Mouse (Mus musculus) heart, postnatal 36 days (tissue): ENCODE measurements around the gene Cuedc1. TPM values are rescaled to one million over a fixed set of nuclear protein-coding genes. Genes with fewer than 3 reads are reported as not detected.

Experiments used
- DNase-seq, 2 experiments: peaks; one replicate each; pipeline ENCODE4 v3.0.0; 2021 to 2022
- intact Hi-C: fragments of 180-260 bp; cut with DNase I; formaldehyde crosslinking; loops from one replicate; pipeline ENCODE4 v1.15.1; 2025
- total RNA-seq, 2 experiments: library from RNA; stranded (reverse); gene quantifications; 2 replicates each; pipeline ENCODE4 v1.2.3; 2021

Cuedc1 gene
- total RNA-seq, 2 experiments from 2014 or later: 47.9 to 54.2 TPM

DNA sequence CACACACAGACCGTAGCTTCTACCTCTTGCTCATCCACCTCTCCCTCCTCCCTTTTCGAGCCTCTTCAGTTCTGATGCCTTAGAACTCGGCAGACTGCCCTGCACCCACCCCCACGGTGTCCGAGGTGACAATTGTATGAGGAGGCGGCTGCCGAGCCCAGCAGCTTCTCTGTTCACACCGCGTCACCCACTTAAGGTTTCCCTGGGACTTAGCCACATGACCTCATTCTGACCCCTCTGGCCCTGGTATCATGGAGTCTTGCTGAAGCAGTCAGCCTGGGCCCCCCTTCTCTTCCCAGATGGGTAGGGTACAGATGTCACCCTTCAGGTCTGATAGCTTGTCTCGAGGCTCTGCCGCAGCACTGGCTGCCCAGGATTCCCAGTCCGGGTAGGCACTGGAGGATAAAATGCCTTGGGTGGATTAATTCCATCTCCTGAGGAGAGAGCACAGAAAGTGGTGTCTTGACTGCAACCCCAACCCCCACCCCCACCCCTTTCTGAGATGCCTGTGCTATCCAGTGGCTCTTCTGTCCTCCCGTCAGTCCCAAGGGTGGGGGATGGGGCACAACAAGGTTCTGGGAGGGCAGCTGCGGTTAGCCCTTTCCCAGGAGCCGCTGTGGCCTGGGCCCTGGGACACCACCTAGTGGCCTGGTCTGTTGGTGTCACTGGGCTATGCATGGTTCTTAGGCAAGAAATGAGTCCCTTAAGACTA lies 63.9 kb downstream of the Cuedc1 start:
- intact Hi-C loops: loop anchor here (2.0 to 5.0 kb wide), 5 partner anchors 35 to 101 kb away; partner anchors contain the start of genes Cuedc1 and Vezf1
- DNase-seq: peak; percentile 90 to 91

DNA sequence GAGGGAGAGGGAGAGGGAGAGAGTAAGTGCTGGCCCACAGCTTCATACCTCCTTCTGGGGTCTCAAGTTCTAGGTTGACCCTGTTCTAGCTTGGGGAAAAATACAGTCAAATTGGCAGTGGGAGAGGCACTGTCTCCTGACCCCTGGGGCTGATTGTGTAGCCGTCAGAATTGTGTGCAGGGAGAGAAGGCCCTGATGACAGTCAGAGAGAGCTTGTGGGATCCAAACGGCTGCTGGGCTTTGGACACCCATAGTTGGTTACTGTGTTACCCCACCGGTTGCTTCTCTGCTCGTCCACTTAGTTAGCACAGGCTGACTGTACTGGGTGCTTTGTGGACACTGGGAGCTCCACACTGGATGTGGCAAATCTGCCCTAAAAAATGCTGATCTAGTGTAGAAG lies 64.9 kb downstream of the Cuedc1 start:
- intact Hi-C loops: loop anchor here (2.0 to 5.0 kb wide), 4 partner anchors 35 to 102 kb away; partner anchors contain the start of genes Cuedc1 and Vezf1
- no peak for DNase-seq

DNA sequence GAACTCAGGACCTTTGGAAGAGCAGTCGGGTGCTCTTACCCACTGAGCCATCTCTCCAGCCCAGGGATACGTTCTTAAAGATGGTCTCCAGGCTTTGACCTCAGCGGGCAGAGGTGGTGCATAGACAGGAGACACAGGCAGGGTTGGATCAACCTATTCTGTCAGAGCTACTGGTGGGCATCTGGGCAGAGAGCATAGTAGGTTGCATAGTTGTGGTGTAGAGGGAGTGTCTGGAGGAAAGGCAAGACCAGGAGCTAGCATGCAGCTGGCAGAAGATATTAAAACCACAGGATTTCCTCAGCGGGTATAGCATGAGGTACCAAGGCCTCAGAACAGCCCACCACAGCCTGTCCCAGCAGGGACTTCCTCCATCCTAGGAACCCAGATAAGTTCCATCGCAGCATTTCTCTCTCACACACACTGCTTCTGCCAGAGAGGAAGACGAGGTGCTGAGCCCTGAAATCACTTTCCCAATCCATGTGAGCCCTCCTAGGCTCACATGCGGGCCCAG lies 66.4 kb downstream of the Cuedc1 start:
- no peak for DNase-seq

DNA sequence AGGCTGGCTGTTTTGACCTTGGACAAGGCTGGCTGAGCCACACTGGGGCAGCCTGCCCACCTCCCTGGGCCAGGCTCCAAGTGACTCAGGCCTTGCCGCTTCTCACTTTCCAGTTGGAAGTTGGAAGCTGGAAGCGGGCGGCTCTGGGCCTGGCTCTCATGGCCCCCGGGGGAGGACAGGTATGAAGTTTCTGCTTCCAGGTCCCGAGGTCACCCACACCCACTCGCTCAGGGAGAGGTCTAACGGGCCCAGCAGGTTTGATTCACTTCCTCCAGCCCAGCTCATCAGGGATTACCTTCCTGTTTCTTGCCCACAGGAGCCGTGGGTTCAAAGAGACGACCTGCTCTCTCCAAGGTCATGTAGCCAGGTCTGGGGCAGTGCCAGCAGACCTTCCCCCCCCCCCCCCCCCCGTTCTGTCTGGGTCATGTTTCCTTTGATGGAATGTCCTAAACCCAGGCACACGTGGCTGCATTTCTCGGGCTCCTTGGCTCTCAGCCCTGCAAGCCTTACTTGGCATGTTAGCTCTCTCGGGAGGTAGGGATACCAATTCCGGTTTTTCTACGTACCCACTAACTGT lies 67.0 kb downstream of the Cuedc1 start:
- intact Hi-C loops: loop anchor here (2.0 to 5.0 kb wide), 2 partner anchors 16 to 32 kb away; no protein-coding TSS in a partner anchor

More for the DNA sequence above, 66.4 kb downstream of the Cuedc1 start:
- intact Hi-C loops: loop anchor here (2.0 to 5.0 kb wide), 2 partner anchors 17 to 33 kb away; no protein-coding TSS in a partner anchor

DNA sequence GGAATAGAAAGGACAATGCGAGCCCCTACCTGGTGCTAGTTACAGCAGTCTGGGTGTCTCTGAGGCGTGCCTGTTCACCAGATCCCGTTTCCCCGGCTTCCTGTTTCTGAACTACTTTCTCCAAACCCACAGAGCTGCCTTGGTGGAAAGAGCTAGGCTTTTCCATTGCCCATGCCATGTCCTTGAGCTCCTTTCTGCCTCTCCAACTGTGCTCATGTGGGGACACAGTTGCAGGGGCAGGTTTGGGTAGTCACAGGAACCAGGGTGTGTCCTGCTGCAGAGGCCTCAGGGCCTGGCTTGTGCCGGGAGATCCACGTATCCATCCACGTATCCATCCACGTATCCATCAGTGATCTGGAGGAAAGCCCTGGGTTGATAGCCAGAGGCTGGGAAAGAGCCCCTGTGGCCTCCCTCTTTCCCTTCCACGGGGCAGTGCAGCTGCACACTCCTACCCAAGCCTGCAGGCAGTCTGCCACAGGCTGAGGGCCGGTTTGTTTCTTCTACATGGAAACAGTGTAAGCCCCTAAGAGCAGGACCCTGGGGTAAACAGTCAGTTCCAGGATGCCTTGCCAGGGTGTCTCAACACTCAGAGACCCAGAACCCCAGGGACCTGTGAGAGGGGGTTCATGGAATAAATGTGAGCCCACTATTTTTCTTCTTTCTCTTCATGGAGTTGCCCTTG lies 68.0 kb downstream of the Cuedc1 start:
- peak in 1 of 2 experiments; percentile 58 for DNase-seq
- intact Hi-C loops: loop anchor here (2.0 kb wide), 1 partner anchor 15 kb away; no protein-coding TSS in a partner anchor

More for the DNA sequence above, 67.0 kb downstream of the Cuedc1 start:
- DNase-seq: peak; percentile 80 to 83

DNA sequence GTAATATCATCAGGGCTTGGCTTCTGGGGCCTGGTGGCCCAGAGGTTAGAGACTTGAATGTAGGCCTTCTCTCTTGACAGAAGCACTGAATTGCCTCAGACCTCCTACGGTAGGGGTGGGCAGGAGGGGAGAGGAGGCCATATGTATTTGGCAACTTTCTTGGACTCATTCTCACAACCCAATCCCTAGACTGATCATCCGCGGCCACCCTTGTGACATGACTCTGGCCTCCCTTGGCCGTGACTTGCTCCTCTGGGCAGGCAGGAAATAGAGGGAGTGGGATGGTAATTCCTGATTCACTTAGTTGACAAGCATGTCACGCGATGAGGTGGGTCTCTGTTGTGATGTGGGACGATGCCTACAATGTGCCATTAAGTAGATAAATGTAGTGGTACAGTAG lies 68.6 kb downstream of the Cuedc1 start:
- DNase-seq: no peak
- intact Hi-C loops: no loop called here

DNA sequence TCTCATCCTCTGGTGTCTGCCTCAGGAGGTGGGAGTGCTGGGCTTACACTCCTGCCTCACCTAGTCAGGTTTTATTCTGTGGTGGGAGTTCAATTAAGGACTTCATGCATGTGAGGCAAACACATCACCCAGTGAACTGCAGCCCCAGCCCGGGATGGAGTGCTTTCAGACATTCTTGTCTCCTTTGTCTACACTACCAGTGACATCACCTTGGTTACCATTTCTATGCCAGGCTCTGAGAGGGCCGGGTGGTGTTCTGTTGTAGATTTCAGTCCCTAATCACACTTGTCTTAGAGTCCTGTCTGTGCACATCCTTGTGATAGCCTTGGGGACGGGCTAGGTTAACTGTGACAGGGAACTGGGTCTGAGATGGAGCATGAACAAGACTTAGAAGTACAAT lies 70.8 kb downstream of the Cuedc1 start:
- intact Hi-C loops: no loop called here
- DNase-seq: no peak

DNA sequence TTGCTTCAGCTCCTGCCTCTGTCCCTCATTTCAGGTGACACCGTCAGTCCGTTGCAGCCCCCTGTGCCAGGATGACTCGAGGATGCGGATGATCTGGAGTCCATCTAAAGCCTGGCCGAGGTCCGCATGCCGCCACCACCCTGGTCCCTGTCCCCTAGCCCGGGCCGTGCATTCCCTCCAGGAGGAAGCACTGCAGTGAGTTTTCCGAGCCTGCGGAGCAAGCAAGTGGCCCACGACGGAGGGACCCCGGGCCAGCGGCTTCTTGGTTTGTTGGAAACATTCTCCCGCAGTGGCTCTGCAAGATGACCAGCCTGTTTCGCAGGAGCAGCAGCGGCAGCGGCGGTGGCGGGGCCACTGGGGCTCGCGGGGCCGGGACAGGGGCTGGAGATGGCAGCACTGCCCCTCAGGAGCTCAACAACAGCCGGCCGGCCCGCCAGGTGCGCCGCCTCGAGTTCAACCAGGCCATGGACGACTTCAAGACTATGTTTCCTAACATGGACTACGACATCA lies 71.7 kb downstream of the Cuedc1 start:
- DNase-seq: no peak
- intact Hi-C loops: no loop called here

DNA sequence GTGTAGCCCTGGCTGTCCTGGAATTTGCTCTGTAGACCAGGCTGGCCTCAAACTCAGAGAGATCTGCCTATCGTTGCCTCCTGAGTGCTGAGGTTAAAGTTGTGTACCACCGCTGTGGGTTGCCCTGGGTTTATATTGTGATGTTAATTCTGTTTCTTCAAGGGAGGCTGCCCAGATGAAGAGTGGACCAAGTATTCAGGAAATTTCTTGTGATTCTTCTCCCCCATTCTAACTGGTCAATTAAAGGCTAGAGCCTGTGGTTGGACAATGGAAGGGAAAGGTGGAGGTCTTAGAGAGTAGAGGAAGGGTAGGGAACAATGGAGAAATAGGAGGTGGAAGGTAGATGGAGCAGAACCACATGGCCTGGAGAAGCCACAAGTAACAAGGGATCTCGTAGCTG lies 72.7 kb downstream of the Cuedc1 start:
- DNase-seq: no peak
- intact Hi-C loops: no loop called here

DNA sequence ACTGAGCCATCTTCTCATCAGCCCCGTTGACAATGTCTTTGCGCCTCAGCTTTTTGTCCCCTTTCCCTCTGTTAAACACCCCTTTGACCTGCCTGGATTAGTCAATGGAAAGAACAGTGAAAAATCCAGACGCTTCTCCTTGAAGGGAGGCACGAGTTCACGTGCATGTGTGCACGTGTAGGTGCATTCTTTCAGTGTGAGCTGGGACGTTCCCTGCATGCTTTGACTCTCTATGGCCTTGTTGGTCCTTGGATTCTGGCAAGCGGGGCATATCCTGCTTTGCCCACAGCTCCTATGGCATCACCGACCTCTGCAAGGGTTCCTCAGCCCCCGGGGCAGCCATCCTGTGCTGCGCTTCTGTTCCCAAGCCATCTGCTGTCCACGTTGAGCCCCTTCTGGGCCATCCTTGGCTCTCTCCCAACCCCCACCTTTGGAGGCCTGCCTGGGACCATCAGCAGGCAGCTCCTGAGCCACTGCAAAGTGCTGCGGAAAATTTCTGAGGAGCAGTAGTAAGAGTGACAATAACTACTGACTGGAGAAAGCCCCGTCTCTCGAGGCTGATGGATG lies 74.1 kb downstream of the Cuedc1 start:
- no peak for DNase-seq
- intact Hi-C loops: no loop called here

DNA sequence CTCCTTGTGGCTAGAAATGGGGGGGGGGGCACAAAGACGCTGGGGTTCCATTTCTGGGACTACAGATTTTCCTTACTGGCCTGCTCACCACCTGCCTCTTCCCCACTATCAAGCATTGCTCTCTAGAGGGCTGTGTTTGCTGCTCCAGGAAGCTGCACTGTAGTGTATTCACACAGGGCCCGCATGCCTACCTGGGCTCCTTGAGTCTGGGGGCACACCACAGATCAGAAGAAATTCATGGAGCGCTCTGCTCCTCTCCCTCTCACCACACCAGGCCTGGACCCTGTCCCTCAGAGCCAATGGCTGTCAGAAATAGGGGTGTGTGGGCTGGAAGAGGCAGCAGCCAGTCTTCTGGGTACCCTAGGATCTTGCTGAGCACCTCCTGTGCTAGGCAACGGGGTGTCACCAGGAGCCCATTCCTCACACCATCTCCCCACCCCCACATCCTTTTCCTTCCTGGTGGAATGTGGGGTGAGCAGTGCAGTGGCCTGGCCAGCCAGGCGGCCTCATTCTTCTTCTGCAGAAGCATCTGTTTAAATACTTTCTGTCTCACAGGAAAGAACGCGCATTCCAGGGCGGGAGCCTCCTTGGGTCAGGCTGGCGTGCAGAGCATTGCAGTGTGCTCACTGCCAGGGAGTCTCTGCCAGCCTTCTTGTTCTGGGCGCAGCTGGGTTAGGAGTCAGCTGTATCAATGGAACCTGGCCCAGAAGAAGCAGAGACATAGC lies 74.9 kb downstream of the Cuedc1 start:
- intact Hi-C loops: no loop called here
- DNase-seq: peak; percentile 64 to 69

DNA sequence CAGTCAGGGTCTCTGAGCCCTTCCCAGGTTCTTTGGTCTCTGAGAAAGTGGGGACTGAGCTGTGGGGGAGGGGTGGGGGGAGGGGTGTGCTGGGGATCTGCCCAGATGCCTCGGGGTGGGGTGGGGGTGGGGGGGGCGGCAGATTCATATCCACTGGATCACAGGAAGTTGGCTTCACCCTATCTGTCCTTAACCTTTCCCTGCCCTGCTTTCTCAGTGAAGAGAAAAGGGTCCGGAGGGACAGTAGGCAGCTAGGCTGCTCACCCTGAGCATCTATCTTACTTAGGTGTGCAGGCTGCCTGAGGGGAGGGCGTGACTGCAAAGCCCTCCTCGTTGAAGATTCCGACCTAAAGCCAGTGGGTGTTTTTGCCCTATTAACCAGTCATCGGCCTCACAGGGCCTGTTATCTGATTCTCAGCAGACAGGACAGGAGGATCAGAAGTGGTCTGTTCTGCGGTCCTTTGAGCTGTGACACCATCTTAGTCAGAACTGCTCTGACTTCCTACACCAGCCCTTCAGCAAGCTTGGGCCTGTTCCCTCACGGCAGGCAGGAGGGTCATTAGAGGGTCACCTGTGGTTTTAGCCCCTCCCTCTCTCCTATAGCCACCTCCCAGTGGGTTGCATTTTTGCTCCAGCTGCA lies 75.6 kb downstream of the Cuedc1 start:
- no peak for DNase-seq
- intact Hi-C loops: no loop called here

DNA sequence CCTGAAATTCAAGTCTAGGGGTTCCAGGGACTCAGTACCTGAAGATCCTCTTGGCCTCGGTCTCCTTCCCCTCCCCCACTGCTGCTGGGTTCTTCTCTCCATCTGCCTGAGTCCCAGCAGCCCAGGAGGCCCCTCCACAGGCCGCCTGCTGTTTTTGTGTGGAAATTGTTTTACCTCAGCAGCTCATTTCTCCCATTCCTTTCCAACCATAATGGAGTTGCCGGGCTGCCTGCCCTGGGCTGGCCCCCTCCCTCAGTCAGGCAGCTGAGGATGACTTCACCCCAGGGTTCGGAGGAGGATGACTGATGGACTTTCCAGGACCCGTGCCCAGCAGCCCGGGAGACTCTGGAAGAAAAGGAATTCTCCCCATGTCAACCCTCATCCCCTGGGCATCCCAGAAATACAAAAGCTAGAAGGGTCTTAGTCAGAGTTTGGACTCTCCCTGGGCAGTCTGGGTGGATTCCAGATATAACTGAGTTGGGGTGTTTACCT lies 82.7 kb downstream of the Cuedc1 start:
- intact Hi-C loops: loop anchor here (2.0 to 5.0 kb wide), 3 partner anchors 16 to 63 kb away; no protein-coding TSS in a partner anchor
- DNase-seq: no peak

DNA sequence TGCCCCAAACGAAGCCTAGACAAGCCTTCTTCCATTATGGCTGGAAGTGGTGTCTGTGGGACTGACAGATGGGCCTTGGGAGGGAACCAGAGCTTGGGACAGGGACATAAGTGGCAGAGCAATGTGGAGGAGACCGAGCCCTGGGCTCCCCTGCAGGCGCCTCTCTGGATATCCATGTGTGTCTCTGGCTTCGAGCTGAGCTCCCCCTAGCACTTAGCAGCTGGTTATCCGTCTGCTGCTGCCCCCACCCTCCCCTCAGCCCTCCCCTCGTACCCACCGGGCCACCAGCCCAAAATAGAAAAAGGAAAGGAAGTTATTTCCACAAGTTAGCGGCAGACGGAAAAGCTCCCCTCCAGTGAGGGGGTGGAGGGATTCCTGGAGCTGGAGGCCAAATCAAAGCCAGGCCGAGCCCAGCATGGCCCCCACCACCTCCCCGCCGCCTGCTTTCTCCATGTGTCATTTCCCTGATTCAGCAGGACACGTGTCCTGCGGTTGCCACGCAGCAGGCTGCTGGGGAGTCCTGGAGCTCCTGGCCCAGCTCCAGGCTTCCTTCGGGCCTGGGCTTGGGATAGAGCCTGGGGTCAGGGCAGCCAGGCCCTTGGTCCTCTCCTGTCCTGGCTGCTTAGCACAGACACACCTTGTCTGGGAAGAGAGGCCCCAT lies 83.2 kb downstream of the Cuedc1 start:
- peak; percentile 78 to 84 for DNase-seq
- intact Hi-C loops: loop anchor here (2.0 to 5.0 kb wide), 3 partner anchors 16 to 64 kb away; no protein-coding TSS in a partner anchor

DNA sequence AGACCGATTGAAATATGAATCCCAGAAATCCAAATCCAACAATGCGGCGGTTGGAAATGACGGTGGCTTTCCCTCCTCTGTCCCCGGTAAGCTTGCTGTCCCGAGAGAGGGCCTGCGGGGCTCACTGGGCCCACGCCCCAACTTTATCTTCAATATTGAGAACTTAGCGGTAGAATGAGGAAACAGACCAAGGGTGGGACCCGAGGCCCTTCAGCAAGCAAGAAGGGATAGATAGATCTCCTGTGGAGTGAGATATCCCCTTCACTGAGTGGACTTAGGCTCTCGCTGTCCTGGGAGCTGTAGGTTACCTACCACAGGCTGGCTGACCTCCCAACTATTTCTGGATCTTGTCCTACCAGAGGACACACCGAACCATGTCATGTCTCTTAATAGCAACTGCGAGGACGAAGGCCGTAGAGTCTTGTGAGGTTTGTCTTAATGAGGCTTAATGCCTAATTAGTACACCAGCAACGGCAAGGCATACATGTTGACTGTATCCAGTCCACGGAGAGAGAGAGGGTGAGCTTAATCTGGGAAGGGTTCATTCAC lies 86.8 kb downstream of the Cuedc1 start:
- DNase-seq: no peak
- intact Hi-C loops: loop anchor here (5.0 kb wide), 1 partner anchor 67 kb away; no protein-coding TSS in a partner anchor

DNA sequence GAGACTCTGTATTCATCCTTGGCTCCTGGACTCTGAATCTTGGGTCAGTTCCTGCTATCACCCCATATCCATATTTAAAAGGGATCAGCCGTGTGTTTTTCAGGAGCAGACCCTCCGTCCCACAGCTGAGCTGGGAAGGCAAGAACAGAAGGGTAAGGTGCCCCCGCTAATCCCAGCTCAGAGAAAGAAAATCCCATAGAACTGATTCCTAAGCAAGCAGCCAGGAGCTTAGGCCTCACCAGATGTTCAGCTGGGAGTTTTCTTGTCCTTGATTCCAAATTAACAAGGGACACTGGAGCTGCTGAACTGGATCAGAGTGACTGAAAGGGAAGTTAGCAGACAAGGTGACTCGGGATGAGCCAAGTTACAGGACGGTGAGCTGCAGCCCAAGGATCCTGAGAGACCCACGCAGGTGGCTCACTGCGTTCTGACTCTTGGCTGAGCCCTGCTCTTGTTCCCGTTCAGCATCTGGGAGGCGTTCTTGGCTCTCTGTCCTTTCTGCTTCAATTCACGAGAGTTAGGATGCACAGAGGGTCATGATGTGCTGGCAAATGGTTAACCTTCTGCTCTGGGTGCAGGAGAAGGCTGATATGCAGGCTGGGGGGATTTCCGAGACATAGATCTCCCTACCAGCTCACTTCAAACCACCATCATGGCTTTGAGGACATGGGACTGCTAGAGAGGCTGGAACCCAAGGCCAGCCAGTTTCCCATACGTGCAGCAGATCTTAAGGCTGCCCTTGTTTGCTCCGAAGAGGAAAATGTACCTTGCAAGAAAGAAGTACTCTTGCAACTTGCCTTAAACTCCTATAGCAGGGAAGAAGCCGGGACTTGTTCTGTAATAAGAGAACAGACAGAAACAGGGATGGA lies 88.5 kb downstream of the Cuedc1 start:
- no peak for DNase-seq
- intact Hi-C loops: no loop called here

DNA sequence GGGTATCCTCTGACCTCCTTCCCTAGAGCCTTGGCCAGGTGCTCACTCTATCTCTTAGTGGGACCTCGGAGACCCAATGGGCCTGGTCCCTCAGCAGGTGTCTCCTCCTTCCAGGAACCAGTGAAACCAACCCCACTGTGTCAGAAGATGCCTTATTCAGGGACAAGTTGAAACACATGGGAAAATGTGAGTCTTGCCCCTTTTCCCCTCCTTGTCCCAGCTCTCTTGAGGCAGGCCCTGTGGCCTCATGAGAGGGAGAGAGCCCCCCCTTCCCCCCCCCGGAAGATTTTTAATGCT lies 89.0 kb downstream of the Cuedc1 start:
- intact Hi-C loops: no loop called here
- no peak for DNase-seq
